Mouse (Mus musculus) midbrain, embryonic 16.5 days (tissue): ENCODE measurements around the gene Bnc2. TPM values are rescaled to one million over a fixed set of nuclear protein-coding genes. Genes with fewer than 3 reads are reported as not detected.

Source experiments
- ATAC-seq: fragments of 200-750 bp; cut with Nextera tagmentation; 2 replicates; pipeline ENCODE4 v1.8.0; 2017; ENCODE audit warnings: moderate TSS enrichment
- H3K27ac ChIP-seq: fragments of 300-500 bp; sonication (generic); 2 replicates; pipeline ENCODE4 v1.5.1; 2014; ENCODE audit warnings: mild to moderate bottlenecking, low read length, mixed read lengths
- H3K27me3 ChIP-seq: fragments of 300-500 bp; sonication (generic); 2 replicates; pipeline ENCODE4 v1.6.1; 2014; ENCODE audit warnings: low read depth, low read length, mixed read lengths; ENCODE audit not compliant: control insufficient read depth, insufficient read depth
- H3K36me3 ChIP-seq: fragments of 300-500 bp; sonication (generic); 2 replicates; pipeline ENCODE4 v1.6.1; 2014; ENCODE audit warnings: mild to moderate bottlenecking, low read length, moderate library complexity, mixed read lengths; ENCODE audit not compliant: control insufficient read depth, insufficient read depth
- H3K4me1 ChIP-seq: fragments of 300-500 bp; sonication (generic); 2 replicates; pipeline ENCODE4 v1.6.1; 2014; ENCODE audit warnings: mild to moderate bottlenecking, low read length, mixed read lengths; ENCODE audit not compliant: control insufficient read depth, insufficient read depth
- H3K4me2 ChIP-seq: fragments of 300-500 bp; sonication (generic); 2 replicates; pipeline ENCODE4 v1.6.1; 2014; ENCODE audit warnings: mild to moderate bottlenecking, low read length, mixed read lengths
- H3K4me3 ChIP-seq: fragments of 300-500 bp; sonication (generic); 2 replicates; pipeline ENCODE4 v1.5.1; 2014; ENCODE audit warnings: low read depth, mild to moderate bottlenecking, low read length, moderate library complexity, mixed read lengths
- H3K9ac ChIP-seq: fragments of 300-500 bp; sonication (generic); 2 replicates; pipeline ENCODE4 v1.6.1; 2014; ENCODE audit warnings: low read depth, low read length, mixed read lengths
- H3K9me3 ChIP-seq: fragments of 300-500 bp; sonication (generic); replicated peaks from 2 replicates; pipeline ENCODE4 v1.6.1; 2014; ENCODE audit warnings: mild to moderate bottlenecking, low read length, mixed read lengths; ENCODE audit not compliant: control insufficient read depth, poor library complexity, severe bottlenecking
- WGBS: fragments of 180-500 bp; shearing (Covaris S2); extraction: QIAGEN DNeasy Blood & Tissue Kit; methylation state at CpG from one replicate; pipeline ENCODE4 v1.1.7; 2014; 5-methylcytosine and 5-hydroxymethylcytosine counted together
- polyA plus RNA-seq: library from polyadenylated mRNA; unstranded; fragments of >200 nt; fragmentation: Nextera tagmentation; extraction: Ambion mirVana; gene quantifications from 2 replicates; pipeline ENCODE4 v1.2.1, GENCODE M21; 2015

Bnc2 gene
- polyA plus RNA-seq, 1 experiment from 2014 or later: 20.1 TPM

- no peak overlapping the region for H3K4me3 ChIP-seq
- 62% methylated on average over 4 of the region's 4 CpGs for WGBS
- no peaks in the 10 kb centered on the region for H3K9me3 ChIP-seq
- H3K4me2 ChIP-seq: no peak overlapping the region
- ATAC-seq: no peak
- no peak overlapping the region for H3K9ac ChIP-seq
- H3K36me3 ChIP-seq: no peaks in the 10 kb centered on the region
- H3K27ac ChIP-seq: no peak overlapping the region
- H3K4me1 ChIP-seq: no peaks in the 10 kb centered on the region
- 0 out of 2 replicates have a peak, but pooled peaks cover 2% of the 10 kb centered on the region for H3K27me3 ChIP-seq
Measured at GRCm38 (mm10) chr4:84500796-84501349, 174.2 kb downstream of the Bnc2 start.

GRCm38 (mm10) chr4:84500259-84500658 lies 174.8 kb downstream of the Bnc2 start:
- Histone ChIP-seq H3K36me3 (no peaks in the 10 kb centered on the region), H3K27me3 (0 out of 2 replicates have a peak, but pooled peaks cover 2% of the 10 kb centered on the region), H3K4me2 (no peak overlapping the region), H3K4me1 (no peaks in the 10 kb centered on the region), H3K9me3 (no peaks in the 10 kb centered on the region), H3K27ac (no peak overlapping the region), H3K9ac (no peak overlapping the region), H3K4me3 (no peak overlapping the region)
- no peak for ATAC-seq
- 70% methylated on average over 9 of the region's 9 CpGs for WGBS

GRCm38 (mm10) chr4:84498469-84498868 lies 176.6 kb downstream of the Bnc2 start:
- WGBS: 95% methylated on average over 6 of the region's 6 CpGs
- H3K4me1 ChIP-seq: no peaks in the 10 kb centered on the region
- no peak overlapping the region for H3K27ac ChIP-seq
- no peak overlapping the region for H3K9ac ChIP-seq
- H3K9me3 ChIP-seq: no peaks in the 10 kb centered on the region
- no peak overlapping the region for H3K4me2 ChIP-seq
- H3K27me3 ChIP-seq: 0 out of 2 replicates have a peak, but pooled peaks cover 2% of the 10 kb centered on the region
- H3K36me3 ChIP-seq: no peaks in the 10 kb centered on the region
- ATAC-seq: no peak
- no peak overlapping the region for H3K4me3 ChIP-seq

GRCm38 (mm10) chr4:84488323-84488722 lies 186.8 kb downstream of the Bnc2 start:
- H3K4me3 ChIP-seq: no peak overlapping the region
- no peak overlapping the region for H3K4me2 ChIP-seq
- 60% methylated on average over 5 of the region's 5 CpGs for WGBS
- no peak for ATAC-seq
- no peak overlapping the region for H3K27ac ChIP-seq
- H3K9me3 ChIP-seq: no peaks in the 10 kb centered on the region
- H3K36me3 ChIP-seq: no peaks in the 10 kb centered on the region
- H3K4me1 ChIP-seq: no peaks in the 10 kb centered on the region
- H3K27me3 ChIP-seq: no peaks in the 10 kb centered on the region
- no peak overlapping the region for H3K9ac ChIP-seq

- Histone ChIP-seq H3K4me2 (no peak overlapping the region), H3K9me3 (no peaks in the 10 kb centered on the region), H3K4me3 (no peak overlapping the region), H3K9ac (no peak overlapping the region), H3K27me3 (no peaks in the 10 kb centered on the region), H3K4me1 (no peaks in the 10 kb centered on the region), H3K36me3 (no peaks in the 10 kb centered on the region), H3K27ac (no peak overlapping the region)
- WGBS: 42% methylated on average over 6 of the region's 6 CpGs
- ATAC-seq: peak; percentile 60; the same call in 1 of the 2 replicates
Measured at GRCm38 (mm10) chr4:84482680-84483079, 192.4 kb downstream of the Bnc2 start.

GRCm38 (mm10) chr4:84472643-84473042 lies 202.4 kb downstream of the Bnc2 start:
- H3K4me1 ChIP-seq: no peaks in the 10 kb centered on the region
- 56% methylated on average over 2 of the region's 2 CpGs for WGBS
- ATAC-seq: no peak
- H3K9ac ChIP-seq: no peak overlapping the region
- H3K4me3 ChIP-seq: no peak overlapping the region
- H3K27ac ChIP-seq: no peak overlapping the region
- no peak overlapping the region for H3K4me2 ChIP-seq
- no peaks in the 10 kb centered on the region for H3K27me3 ChIP-seq
- no peaks in the 10 kb centered on the region for H3K36me3 ChIP-seq
- no peaks in the 10 kb centered on the region for H3K9me3 ChIP-seq

- no peak overlapping the region for H3K27ac ChIP-seq
- no peaks in the 10 kb centered on the region for H3K4me1 ChIP-seq
- WGBS: 83% methylated on average over 6 of the region's 6 CpGs
- no peaks in the 10 kb centered on the region for H3K36me3 ChIP-seq
- H3K27me3 ChIP-seq: no peaks in the 10 kb centered on the region
- no peaks in the 10 kb centered on the region for H3K9me3 ChIP-seq
- no peak overlapping the region for H3K9ac ChIP-seq
- no peak overlapping the region for H3K4me2 ChIP-seq
- no peak for ATAC-seq
- H3K4me3 ChIP-seq: no peak overlapping the region
Measured at GRCm38 (mm10) chr4:84470106-84470885, 204.8 kb downstream of the Bnc2 start.

- Histone ChIP-seq H3K4me3 (no peak overlapping the region), H3K27ac (no peak overlapping the region), H3K4me1 (no peaks in the 10 kb centered on the region), H3K27me3 (no peaks in the 10 kb centered on the region), H3K9ac (no peak overlapping the region), H3K36me3 (no peaks in the 10 kb centered on the region), H3K9me3 (no peaks in the 10 kb centered on the region), H3K4me2 (no peak overlapping the region)
- WGBS: 87% methylated on average over 4 of the region's 4 CpGs
- no peak for ATAC-seq
Measured at GRCm38 (mm10) chr4:84469400-84469799, 205.7 kb downstream of the Bnc2 start.

- Histone ChIP-seq H3K4me2 (no peak overlapping the region), H3K36me3 (no peaks in the 10 kb centered on the region), H3K27me3 (no peaks in the 10 kb centered on the region), H3K9me3 (no peaks in the 10 kb centered on the region), H3K4me1 (no peaks in the 10 kb centered on the region), H3K27ac (no peak overlapping the region), H3K9ac (no peak overlapping the region), H3K4me3 (no peak overlapping the region)
- no peak for ATAC-seq
- 69% methylated on average over 3 of the region's 3 CpGs for WGBS
Measured at GRCm38 (mm10) chr4:84467722-84468121, 207.4 kb downstream of the Bnc2 start.
